Mouse (Mus musculus) heart, postnatal 0 days (tissue): ENCODE results near the gene Vps18.

Source experiments
- CTCF ChIP-seq: IDR thresholded peaks from 2 replicates; pipeline ENCODE4 v1.5.1; 2016; ENCODE audit warnings: antibody characterized with exemption, control low read depth, low read depth
- EP300 ChIP-seq: IDR thresholded peaks from 2 replicates; pipeline ENCODE4 v1.6.1; 2016; ENCODE audit warnings: antibody characterized with exemption, low read depth

GRCm38 (mm10) chr2:119288270-119288882 lies at the start of gene Vps18:
- peak; percentile 100 for TF ChIP-seq CTCF
- peak; percentile 70; the same call in 1 of the 2 replicates for TF ChIP-seq EP300
